Mouse (Mus musculus): Measurements from ENCODE around the gene Zfp174. TPM values are rescaled to one million over a fixed set of nuclear protein-coding genes. Genes with fewer than 3 reads are reported as not detected.
"Not testable (repeated sequence)": the region's sequence is repeated elsewhere in the genome, so short reads cannot be mapped to it uniquely, and the experiment has no call there.

The Zfp174 gene
- 1 to 10 TPM; 4.3 to 4.7 TPM for total RNA-seq (2021)
- long read RNA-seq, full-length matches to known transcripts: 3 of 3 reads
- long read RNA-seq, partial matches to known transcripts: 0 of 3 reads
- long read RNA-seq, other reads (novel, unspliced or antisense): 0 of 3 reads

DNA sequence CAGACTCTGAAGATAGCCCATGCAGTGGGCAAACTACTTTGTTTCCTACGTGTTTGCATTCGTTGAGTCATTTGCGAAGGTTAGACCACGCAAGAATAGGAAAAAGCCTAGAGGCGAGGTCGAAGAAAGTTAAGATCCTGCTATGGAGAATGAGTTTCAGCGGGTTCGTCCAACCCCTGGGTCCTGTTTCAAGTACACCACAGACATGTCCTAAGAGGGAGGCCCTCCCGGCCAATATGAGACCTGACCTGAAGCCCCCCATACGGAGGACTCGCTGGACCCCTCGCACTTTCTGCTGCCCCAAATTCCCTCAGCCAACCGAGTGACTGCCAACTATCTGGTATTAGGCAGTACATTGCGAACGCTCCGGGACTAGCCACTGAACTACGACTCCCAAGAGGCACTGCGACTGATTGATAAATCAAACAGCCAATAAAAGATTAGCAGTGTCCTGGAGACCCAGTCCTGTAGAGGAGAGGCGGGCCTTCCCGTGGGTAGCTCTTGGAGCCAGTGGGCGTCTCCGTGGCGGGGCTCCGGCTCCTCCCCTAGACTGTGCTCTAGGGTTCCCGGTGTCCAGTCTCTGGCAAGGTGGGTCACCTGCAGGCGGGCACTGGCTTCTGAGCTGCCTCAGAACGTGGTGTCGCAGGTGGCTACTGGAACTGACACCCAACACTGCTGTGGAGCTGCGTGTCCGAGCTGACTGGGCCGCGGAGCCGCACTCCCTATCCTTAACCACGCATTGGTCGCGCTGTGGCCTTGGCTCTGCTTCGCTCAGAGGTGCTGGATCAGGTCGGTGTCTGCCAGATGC, at the start of gene Zfp174:
Gene Zfp174 (plus strand): TSS at position 558 of the 808 bp plus-strand sequence.
- peak; percentile 95 to 98 for DNase-seq (ENCODE audit: low spot score in 2 of 2)

DNA sequence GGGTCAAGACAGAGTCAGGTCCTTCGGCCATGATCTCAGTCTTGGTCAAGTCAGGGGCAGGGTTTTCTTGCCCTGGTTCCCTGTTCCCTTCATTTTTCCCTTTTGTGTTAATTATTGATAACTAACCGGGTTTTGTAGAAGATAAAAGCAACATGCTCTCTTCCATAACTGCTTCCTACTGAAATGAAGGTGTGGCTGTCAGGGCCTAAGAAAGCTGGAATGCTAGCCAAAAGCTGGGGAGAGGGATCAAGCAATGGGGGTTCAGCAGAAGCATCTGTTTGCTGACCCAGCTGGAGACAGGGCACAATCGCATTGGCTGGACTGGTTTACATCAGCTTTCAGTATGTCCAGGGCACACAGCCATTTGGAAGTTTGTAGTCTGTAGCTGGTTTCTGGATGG, 38.9 kb upstream of the Zfp174 start:
- DNase-seq (ENCODE audit: low spot score in 2 of 2): no peak

DNA sequence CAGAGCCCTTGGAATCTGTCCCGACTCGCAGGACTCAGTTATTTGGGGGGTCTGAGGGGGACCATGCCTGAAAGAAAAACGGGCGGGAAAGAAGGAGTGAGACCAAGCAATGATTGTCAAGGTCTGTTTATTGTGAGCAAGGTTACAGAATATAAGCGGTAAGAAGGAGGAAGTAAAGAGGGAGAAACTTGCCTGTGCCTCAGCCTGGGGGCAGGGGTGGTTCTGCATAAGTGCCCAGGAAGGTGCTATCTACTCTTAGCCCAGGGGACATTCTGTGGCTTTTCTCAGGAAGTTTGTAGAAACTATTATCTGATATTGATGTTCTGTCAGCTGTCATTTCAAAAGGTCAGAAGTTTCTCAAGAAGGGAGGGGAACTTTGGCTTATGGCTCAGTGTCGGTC, 32.4 kb upstream of the Zfp174 start:
- DNase-seq (ENCODE audit: low spot score in 2 of 2): not testable (repeated sequence)

GRCm38 (mm10) chr16:3820202-3820601, 26.9 kb upstream of the Zfp174 start:
- DNase-seq (ENCODE audit: low spot score in 2 of 2): no peak

DNA sequence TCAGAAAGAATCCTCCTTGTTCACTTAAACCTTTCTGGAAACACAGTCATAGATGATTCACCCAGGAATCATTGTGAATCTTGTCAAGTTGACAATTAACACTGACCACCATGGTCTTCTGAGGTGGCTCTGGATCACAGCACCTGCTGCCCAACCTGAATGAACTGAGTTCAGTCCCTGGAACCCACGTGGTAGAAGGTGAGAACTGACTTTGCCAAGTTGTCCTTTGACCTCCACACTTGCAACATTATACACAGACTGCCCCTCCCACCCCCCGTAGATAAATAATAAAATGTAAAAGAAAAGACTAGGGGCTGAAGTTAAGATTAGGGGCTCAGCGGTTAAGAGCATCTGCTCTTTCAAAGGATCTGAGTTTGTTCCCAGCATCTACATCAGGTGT, 19.0 kb upstream of the Zfp174 start:
- DNase-seq (ENCODE audit: low spot score in 2 of 2): no peak

GRCm38 (mm10) chr16:3829727-3830126, 17.3 kb upstream of the Zfp174 start:
- no peak for DNase-seq (ENCODE audit: low spot score in 2 of 2)

- DNase-seq (ENCODE audit: low spot score in 2 of 2): no peak
These were observed 16.4 kb upstream of the Zfp174 start, which contains the start of gene Olfr15 for GRCm38 (mm10) chr16:3830588-3831109. Gene Olfr15 (plus strand): TSS chr16:3830878.

DNA sequence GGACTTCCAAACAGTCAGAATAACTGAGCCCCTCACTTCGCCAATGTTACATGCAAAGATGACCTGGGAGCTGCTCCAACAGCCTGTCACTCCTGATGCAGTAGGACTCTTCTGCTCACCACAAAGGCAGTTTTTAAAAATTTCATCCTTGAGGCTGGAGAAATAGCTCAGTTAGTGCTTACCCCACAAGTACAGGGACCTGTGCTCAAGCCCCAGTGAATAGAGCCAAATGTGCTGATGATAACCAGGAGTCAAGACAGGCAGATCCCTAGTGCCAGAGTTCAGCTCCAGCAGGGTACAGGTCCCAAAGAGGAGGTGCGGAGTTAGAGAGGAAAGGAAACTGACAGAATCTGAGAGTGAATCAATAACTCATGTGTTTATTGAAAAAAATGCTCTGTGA, 11.6 kb upstream of the Zfp174 start:
- DNase-seq (ENCODE audit: low spot score in 2 of 2): no peak

DNA sequence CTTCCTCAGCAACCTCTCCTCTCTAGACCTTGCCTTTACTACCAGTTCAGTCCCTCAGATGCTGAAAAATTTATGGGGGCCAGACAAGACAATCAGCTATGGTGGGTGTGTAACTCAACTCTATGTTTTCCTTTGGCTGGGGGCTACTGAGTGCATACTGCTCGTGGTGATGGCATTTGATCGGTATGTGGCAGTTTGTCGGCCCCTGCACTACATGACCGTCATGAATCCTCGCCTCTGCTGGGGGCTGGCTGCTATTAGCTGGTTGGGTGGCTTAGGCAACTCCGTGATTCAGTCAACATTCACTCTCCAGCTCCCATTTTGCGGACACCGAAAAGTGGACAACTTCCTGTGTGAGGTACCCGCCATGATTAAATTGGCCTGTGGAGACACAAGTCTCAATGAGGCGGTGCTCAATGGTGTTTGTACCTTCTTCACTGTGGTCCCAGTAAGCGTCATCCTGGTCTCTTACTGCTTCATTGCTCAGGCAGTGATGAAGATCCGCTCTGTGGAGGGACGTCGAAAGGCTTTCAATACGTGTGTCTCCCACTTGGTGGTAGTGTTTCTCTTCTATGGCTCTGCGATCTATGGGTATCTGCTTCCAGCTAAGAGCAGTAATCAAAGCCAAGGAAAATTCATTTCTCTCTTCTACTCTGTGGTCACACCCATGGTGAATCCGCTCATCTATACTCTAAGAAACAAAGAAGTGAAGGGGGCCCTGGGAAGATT, 7.7 kb upstream of the Zfp174 start:
- DNase-seq (ENCODE audit: low spot score in 2 of 2): peak; percentile 22 to 51

- DNase-seq (ENCODE audit: low spot score in 2 of 2): no peak
These were observed 4.1 kb upstream of the Zfp174 start for GRCm38 (mm10) chr16:3842989-3843388.

- DNase-seq (ENCODE audit: low spot score in 2 of 2): no peak
These were observed 3.3 kb upstream of the Zfp174 start for GRCm38 (mm10) chr16:3843796-3844195.

DNA sequence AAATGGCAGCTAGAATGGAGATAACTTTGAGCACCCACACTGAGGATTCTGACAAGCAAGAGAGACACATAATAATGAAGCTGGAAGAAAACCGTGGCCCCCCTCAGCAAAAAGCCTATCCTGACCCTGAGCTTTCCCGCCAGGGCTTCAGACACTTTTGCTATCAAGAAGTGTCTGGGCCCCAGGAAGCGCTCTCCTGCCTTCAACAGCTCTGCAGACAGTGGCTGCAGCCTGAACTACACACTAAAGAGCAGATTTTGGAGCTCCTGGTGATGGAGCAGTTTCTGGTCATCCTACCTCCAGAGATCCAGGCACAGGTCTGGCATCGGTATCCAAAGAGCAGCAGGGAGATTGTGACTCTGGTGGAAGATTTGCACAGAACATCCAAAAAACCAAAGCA, 803 bp downstream of the Zfp174 start:
- DNase-seq (ENCODE audit: low spot score in 2 of 2): no peak

DNA sequence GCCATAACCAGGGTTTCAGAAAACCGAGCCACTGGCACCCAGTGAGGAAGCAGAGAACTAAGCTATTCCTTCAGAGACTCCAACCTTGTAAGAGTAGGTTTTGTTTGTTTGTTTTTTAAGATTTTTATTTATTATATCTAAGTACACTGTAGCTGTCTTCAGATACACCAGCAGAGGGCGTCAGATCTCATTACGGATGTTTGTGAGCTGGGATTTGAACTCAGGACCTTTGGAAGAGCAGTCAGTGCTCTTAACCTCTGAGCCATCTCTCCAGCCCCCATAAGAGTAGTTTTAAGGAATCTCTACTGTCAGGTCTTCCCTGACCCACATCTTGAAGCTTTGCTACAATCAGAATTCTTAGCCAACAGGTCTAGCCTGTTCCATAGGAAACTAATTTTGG, 1.3 kb downstream of the Zfp174 start:
- no peak for DNase-seq (ENCODE audit: low spot score in 2 of 2)

- not testable (repeated sequence) for DNase-seq (ENCODE audit: low spot score in 2 of 2)
These were observed 4.2 kb downstream of the Zfp174 start for GRCm38 (mm10) chr16:3851301-3851700.

DNA sequence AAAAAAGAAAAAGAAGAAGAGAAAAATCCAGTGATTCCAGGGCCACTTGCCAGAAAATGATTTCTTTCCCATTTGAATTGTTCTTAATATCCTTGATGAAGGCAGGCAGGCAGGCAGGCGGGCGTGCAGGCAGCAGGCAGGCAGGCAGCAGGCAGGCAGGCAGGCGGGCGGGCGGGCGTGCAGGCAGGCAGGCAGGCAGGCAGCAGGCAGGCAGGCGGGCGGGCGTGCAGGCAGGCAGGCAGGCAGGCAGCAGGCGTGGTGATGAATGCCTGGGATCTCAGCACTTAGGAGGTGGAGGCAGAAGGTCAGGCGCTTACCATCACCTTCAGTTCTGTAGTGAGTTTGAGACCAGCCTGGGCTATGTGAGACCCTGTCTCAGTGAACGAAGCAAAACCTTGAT, 5.5 kb downstream of the Zfp174 start:
- peak; percentile 12 to 41 for DNase-seq (ENCODE audit: low spot score in 2 of 2)

DNA sequence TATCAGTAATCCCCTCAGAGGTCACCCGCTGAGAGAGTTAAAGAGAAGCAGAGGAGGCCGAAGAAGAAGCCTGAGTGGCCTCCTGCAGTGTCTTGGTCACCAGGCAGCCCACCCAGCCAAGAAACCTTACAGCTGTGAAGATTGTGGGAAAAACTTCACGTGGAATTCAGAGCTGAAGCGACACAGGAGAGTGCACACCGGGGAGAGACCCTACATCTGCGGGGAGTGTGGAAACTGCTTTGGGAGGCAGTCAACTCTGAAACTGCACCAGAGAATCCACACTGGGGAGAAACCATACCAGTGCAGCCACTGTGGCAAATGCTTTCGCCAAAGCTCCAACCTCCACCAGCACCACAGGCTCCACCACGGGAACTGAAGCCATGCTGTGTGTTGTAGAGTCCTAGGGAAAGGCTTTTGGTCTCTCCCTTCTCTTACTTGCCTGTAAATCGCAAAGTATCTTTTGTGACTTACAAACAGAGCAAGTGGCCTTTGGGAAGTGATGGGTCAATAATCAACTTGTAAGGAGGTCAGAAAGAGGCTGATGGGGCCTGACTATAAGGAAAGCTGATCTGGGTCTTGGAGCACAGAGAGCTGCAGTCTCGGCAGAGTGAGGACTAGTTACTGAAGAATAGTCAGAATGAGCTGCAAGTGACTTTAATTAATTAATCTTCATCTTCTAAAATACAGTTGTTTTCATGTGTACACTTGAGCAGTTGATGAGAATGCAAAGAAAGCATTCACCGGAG, 7.5 kb downstream of the Zfp174 start:
- DNase-seq (ENCODE audit: low spot score in 2 of 2): no peak

DNA sequence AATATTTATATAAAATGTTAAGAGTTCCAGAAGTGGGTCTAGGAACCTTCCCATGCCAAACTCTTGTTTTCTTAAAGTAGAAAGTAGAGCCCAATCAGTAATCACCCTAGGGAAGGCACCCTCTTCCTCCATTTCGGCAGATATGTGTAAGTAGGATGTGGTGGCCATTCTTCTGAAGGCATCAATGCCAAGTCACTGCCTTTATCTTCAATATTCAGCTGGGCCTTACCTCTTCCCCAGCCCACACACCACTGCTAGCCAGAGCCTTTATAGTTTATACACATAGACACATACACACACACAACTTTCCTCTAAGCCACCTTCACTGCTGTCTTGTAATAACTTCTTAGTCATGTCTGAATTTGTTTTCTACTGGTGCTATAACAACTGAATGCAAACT, 8.7 kb downstream of the Zfp174 start:
- DNase-seq (ENCODE audit: low spot score in 2 of 2): no peak

GRCm38 (mm10) chr16:3859254-3859653, 12.2 kb downstream of the Zfp174 start:
- no peak for DNase-seq (ENCODE audit: low spot score in 2 of 2)

DNA sequence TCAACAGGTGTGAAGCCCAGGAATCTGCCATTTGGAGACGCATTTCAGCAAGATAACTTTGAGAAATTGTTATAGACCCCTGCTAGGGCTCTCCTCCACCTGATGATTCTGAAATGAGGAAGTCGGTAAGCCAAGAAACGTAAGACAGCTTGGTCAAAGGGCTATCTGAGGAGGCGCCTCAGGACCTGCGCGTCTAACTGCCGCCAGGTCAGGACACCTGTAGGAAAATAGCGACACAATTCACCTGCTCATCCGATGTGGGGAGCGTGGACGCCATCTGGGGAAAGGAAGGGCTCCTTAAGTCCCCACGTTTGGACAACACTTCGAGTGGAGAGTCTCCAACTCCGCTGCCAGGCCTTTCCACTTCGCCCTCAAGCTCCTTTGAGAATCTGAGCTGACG, 24.7 kb downstream of the Zfp174 start:
- no peak for DNase-seq (ENCODE audit: low spot score in 2 of 2)

DNA sequence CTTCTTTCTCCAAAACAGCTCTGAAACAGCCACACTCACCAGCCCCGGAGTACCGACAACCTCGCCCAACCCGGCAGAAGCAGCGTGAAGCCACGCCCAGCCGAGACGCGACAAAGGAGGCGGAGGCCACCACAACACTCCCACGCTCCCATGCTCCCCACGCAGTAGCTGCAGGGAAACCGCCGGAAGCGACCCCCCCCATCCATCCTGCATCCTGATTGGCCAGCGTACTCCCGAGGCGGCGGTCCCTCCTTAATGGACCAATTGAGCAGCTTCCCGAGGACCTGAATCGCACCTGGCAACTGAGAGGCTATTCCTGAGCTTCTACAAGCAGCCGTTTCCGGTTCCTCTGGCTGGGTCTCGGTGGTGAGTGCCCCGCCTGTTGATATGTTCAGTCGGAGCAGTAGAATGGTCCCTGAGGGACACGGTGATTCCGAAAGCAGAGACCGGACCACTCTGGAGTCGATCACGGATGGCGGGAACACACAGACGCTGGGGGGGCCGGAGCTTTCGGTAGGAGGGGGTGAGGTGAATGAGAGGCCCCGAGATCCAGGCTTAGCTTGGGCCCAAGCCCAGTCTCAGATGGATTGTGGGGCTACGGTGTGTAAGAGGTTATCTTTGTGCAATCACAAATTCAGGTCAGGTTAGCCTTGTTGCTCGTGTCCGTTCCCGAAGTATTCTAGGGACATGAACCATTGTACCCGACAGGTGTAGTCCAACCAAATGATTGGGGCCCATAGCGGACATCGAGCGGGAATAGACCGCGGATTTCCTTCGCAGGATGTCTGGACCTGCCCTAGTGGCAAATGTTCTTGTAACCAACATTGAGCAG, 25.4 kb downstream of the Zfp174 start, which contains the start of gene Naa60:
Gene Naa60 (plus strand): TSS at position 160 of the 832 bp plus-strand sequence.
- peak; percentile 80 to 88 for DNase-seq (ENCODE audit: low spot score in 2 of 2)

All from layer of hippocampus, adult 18-20 months (tissue).